9 mouse cellular contexts compared by ENCODE assay signal in the genomic region with DNA sequence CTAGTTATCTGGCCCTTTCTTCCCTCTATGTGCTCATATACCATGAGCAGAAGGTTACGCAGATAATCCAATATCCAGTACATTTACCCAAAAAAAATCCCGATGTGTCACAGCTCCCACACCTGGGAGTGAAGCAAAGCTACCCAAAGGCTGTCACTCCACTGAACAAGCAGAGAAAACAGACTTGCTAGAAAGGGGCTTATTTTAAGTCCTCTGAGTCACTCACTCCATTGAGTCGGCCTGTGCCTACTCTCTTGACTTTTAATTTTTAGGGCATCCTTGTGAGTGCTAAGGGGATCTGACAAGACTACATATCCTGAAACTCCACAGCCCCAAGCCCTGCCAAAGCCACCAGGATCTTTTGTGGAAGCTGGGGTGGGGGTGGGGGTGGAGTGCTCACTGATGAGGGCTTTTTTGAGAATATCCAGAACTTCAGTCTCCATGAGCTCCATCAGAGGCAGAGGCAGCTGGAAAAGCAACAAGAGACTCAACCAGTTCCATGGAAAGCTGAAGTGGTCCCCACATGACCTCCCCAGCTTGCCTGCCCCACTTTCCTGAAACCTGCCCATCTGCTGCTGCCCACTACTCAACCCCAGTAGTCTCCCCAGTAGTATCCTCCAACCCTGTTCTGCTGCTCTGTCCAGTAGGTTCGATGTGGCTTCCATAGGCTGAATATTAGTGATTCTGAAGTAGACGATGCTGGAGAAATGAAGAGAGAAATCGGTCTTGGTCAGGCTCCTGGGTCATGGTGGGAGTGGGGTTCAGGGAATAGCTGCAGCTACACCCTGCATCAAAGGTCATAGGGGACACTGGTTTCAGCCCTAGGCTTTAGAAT. TPM values are rescaled to one million over a fixed set of nuclear protein-coding genes. Genes with fewer than 3 reads are reported as not detected.
A peak's percentile ranks its signal among the peaks of the same experiment; 100 is the strongest.
DNase-seq lines count a peak whose midpoint lies in the region; ATAC-seq and TF ChIP-seq lines count a peak whose summit lies in the region.
"Had no signal": no experiment of that assay in that cellular context is flagged by ENCODE, and none has a peak within 500 bp of the region (broad histone marks: within the 10 kb centered on the region; RNA-seq: fewer than 3 reads in every experiment).

No protein-coding gene starts in this region.

- H3K9me3 ChIP-seq in embryonic facial prominence, embryonic 10.5 days = no peaks in the 10 kb centered on the region
- no peaks in the 10 kb centered on the region for H3K9me3 ChIP-seq in liver, embryonic 15.5 days (replicated peaks)

- peak overlapping the region; percentile 58 for H3K9ac ChIP-seq in liver, embryonic 15.5 days

- peak overlapping the region; percentile 95; the same call in 1 of the 2 replicates for H3K27ac ChIP-seq in kidney, adult 2 months (ENCODE audit: insufficient read depth, low read depth, low read length)
- no peak overlapping the region for H3K27ac ChIP-seq in embryonic facial prominence, embryonic 10.5 days (replicated peaks)
- no peak overlapping the region for H3K27ac ChIP-seq in liver, embryonic 15.5 days (replicated peaks)

- H3K36me3 ChIP-seq in kidney, adult 2 months (ENCODE audit: control insufficient read depth, insufficient read depth, low read length) = no peaks in the 10 kb centered on the region
- H3K36me3 ChIP-seq in embryonic facial prominence, embryonic 10.5 days (replicated peaks) = peaks cover 9% of the 10 kb centered on the region; the same call in 1 of the 2 replicates
- H3K36me3 ChIP-seq in liver, embryonic 15.5 days (replicated peaks) = no peaks in the 10 kb centered on the region

- no peak for TF ChIP-seq POLR2A in kidney, adult 2 months (IDR thresholded peaks at IDR 0.05; ENCODE audit: low read depth, low read length)

- no peaks in the 10 kb centered on the region for H3K27me3 ChIP-seq in kidney, adult 2 months (replicated peaks; ENCODE audit: control insufficient read depth, insufficient read depth, low read length)
- H3K27me3 ChIP-seq in embryonic facial prominence, embryonic 10.5 days (replicated peaks; ENCODE audit: low read depth, poor library complexity, severe bottlenecking) = peaks cover 60% of the 10 kb centered on the region
- H3K27me3 ChIP-seq in liver, embryonic 15.5 days = peaks cover 56% of the 10 kb centered on the region

- no peak for ATAC-seq in cerebellum, adult (ENCODE audit: insufficient number of reproducible peaks, low FRiP score, low TSS enrichment)
- ATAC-seq in liver, embryonic 15.5 days (ENCODE audit: insufficient read depth) = no peak
- ATAC-seq in frontal cortex, adult (ENCODE audit: low TSS enrichment) = no peak

- H3K4me1 ChIP-seq in kidney, adult 2 months (ENCODE audit: control insufficient read depth, insufficient read depth, low read length) = peaks cover 29% of the 10 kb centered on the region; the same call in 1 of the 2 replicates
- peaks cover 59% of the 10 kb centered on the region for H3K4me1 ChIP-seq in embryonic facial prominence, embryonic 10.5 days
- H3K4me1 ChIP-seq in liver, embryonic 15.5 days (replicated peaks) = peaks cover 63% of the 10 kb centered on the region

- WGBS in kidney, adult 2 months = 82% methylated on average over 6 of the region's 6 CpGs
- WGBS in embryonic facial prominence, embryonic 10.5 days = 62% methylated on average over 6 of the region's 6 CpGs
- 54% methylated on average over 6 of the region's 6 CpGs for whole genome bisulfite sequencing in liver, embryonic 15.5 days (ENCODE audit: insufficient replicate concordance)

- no peak for TF ChIP-seq CTCF in kidney, adult 2 months (conservative IDR thresholded peaks at IDR 0.05; ENCODE audit: insufficient read depth, insufficient read length, low read depth, low read length)

- DNase-seq in cerebellum, adult 11-12 months = peak; percentile 47
- no peak for DNase-seq in kidney, adult 2 months
- no peak for DNase-seq in kidney, adult 18-20 months
- no peak for DNase-seq in embryonic facial prominence, embryonic 10.5 days (ENCODE audit: low spot score)
- no peak for DNase-seq in urinary bladder, postnatal 36 days (ENCODE audit: low spot score in 2 of 2)
- DNase-seq: cerebellum, postnatal 14 days had no signal

- peak overlapping the region; percentile 100 for H3K4me2 ChIP-seq in liver, embryonic 15.5 days

- peak overlapping the region; percentile 56 for H3K4me3 ChIP-seq in kidney, adult 2 months (ENCODE audit: insufficient read depth, low read depth, low read length)
- peak overlapping the region; percentile 82 for H3K4me3 ChIP-seq in embryonic facial prominence, embryonic 10.5 days
- H3K4me3 ChIP-seq in liver, embryonic 15.5 days (replicated peaks) = peak overlapping the region; percentile 84

RNA-seq across cellular contexts. Expression of gene Esrra, which starts 1.5 kb away (rescaled TPM):
- 134 and 155 TPM in 2 replicates for polyA plus RNA-seq in kidney, adult 2 months (2012; rRNA removed)
- polyA plus RNA-seq in embryonic facial prominence, embryonic 10.5 days (2016; fragmentation: Nextera tagmentation; extraction: Ambion mirVana) = 7.9 and 8.9 TPM in 2 replicates
- polyA plus RNA-seq in liver, embryonic 15.5 days (2015; fragmentation: Nextera tagmentation; extraction: Ambion mirVana) = 3.8 and 4.9 TPM in 2 replicates

RNA-seq across cellular contexts. Expression of gene Catsperz, which starts 2.1 kb away (rescaled TPM):
- 0.44 and 0.99 TPM in 2 replicates for polyA plus RNA-seq in kidney, adult 2 months (2012; rRNA removed)
- 0.68 and 0.74 TPM in 2 replicates for polyA plus RNA-seq in embryonic facial prominence, embryonic 10.5 days (2016; fragmentation: Nextera tagmentation; extraction: Ambion mirVana)
- 0.24 and 0.59 TPM in 2 replicates for polyA plus RNA-seq in liver, embryonic 15.5 days (2015; fragmentation: Nextera tagmentation; extraction: Ambion mirVana)

RNA-seq across cellular contexts. Expression of gene Kcnk4, which starts 11.2 kb away (rescaled TPM):
- polyA plus RNA-seq in kidney, adult 2 months (2012; rRNA removed) = 0.07 and 0.08 TPM in 2 replicates
- polyA plus RNA-seq in embryonic facial prominence, embryonic 10.5 days (2016; fragmentation: Nextera tagmentation; extraction: Ambion mirVana) = 0.23 TPM in 1 of 2 replicates, not detected in the other
- 0.08 TPM in 1 of 2 replicates, not detected in the other for polyA plus RNA-seq in liver, embryonic 15.5 days (2015; fragmentation: Nextera tagmentation; extraction: Ambion mirVana)

RNA-seq across cellular contexts. Expression of gene Prdx5, which starts 13.2 kb away (rescaled TPM):
- polyA plus RNA-seq in kidney, adult 2 months (2012; rRNA removed) = 1,575 and 2,285 TPM in 2 replicates
- 137 and 140 TPM in 2 replicates for polyA plus RNA-seq in embryonic facial prominence, embryonic 10.5 days (2016; fragmentation: Nextera tagmentation; extraction: Ambion mirVana)
- 144 and 151 TPM in 2 replicates for polyA plus RNA-seq in liver, embryonic 15.5 days (2015; fragmentation: Nextera tagmentation; extraction: Ambion mirVana)

RNA-seq across cellular contexts. Expression of gene Trmt112, which starts 13.6 kb away (rescaled TPM):
- 133 and 146 TPM in 2 replicates for polyA plus RNA-seq in kidney, adult 2 months (2012; rRNA removed)
- 150 and 168 TPM in 2 replicates for polyA plus RNA-seq in embryonic facial prominence, embryonic 10.5 days (2016; fragmentation: Nextera tagmentation; extraction: Ambion mirVana)
- 59.7 and 67.9 TPM in 2 replicates for polyA plus RNA-seq in liver, embryonic 15.5 days (2015; fragmentation: Nextera tagmentation; extraction: Ambion mirVana)

Comparison
In these comparisons a context has a peak if more than half of its experiments do, and no peak if none do; other contexts are left out.
1. RNA of gene Esrra, which starts 1.5 kb away (polyA plus RNA-seq): 134 to 155 TPM in kidney, adult 2 months; 7.9 to 8.9 TPM in embryonic facial prominence, embryonic 10.5 days and 3.8 to 4.9 TPM in liver, embryonic 15.5 days; every median in the first group is over 10 times any median in the second.
2. Peak in every context shown above with its lines, with median percentiles within 50 percentile points of each other: H3K4me3 ChIP-seq.